Mouse (Mus musculus): Measurements from ENCODE around the gene Klk11.

The Klk11 gene

GRCm38 (mm10) chr7:43785286-43785685 lies 10.9 kb downstream of the Klk11 start:
- in situ Hi-C loops (cut with MboI; ENCODE audit: low pct_unique_long_range_greater_than_20kb in 1 of 2, low sequenced_read_pairs in 2 of 2, unreplicated experiment in 1 of 2), result no loop called here

GRCm38 (mm10) chr7:43788096-43788495 lies 13.7 kb downstream of the Klk11 start:
- in situ Hi-C loops (cut with MboI; ENCODE audit: low pct_unique_long_range_greater_than_20kb in 1 of 2, low sequenced_read_pairs in 2 of 2, unreplicated experiment in 1 of 2), result no loop called here

GRCm38 (mm10) chr7:43789295-43789694 lies 14.9 kb downstream of the Klk11 start:
- in situ Hi-C loops (cut with MboI; ENCODE audit: low pct_unique_long_range_greater_than_20kb in 1 of 2, low sequenced_read_pairs in 2 of 2, unreplicated experiment in 1 of 2), result no loop called here

GRCm38 (mm10) chr7:43791591-43791990 lies 17.2 kb downstream of the Klk11 start, which contains the start of gene Klk9:
Gene Klk9 (plus strand): TSS chr7:43791891.
- in situ Hi-C loops (cut with MboI; ENCODE audit: low pct_unique_long_range_greater_than_20kb in 1 of 2, low sequenced_read_pairs in 2 of 2, unreplicated experiment in 1 of 2), result no loop called here

GRCm38 (mm10) chr7:43796355-43796754 lies 22.0 kb downstream of the Klk11 start:
- in situ Hi-C loops (cut with MboI; ENCODE audit: low pct_unique_long_range_greater_than_20kb in 1 of 2, low sequenced_read_pairs in 2 of 2, unreplicated experiment in 1 of 2), result no loop called here

- in situ Hi-C loops (cut with MboI; ENCODE audit: low pct_unique_long_range_greater_than_20kb in 1 of 2, low sequenced_read_pairs in 2 of 2, unreplicated experiment in 1 of 2), result no loop called here
Observed at GRCm38 (mm10) chr7:43797333-43797769, 22.9 kb downstream of the Klk11 start, which contains the start of gene Klk8. Gene Klk8 (plus strand): TSS chr7:43797577.

DNA sequence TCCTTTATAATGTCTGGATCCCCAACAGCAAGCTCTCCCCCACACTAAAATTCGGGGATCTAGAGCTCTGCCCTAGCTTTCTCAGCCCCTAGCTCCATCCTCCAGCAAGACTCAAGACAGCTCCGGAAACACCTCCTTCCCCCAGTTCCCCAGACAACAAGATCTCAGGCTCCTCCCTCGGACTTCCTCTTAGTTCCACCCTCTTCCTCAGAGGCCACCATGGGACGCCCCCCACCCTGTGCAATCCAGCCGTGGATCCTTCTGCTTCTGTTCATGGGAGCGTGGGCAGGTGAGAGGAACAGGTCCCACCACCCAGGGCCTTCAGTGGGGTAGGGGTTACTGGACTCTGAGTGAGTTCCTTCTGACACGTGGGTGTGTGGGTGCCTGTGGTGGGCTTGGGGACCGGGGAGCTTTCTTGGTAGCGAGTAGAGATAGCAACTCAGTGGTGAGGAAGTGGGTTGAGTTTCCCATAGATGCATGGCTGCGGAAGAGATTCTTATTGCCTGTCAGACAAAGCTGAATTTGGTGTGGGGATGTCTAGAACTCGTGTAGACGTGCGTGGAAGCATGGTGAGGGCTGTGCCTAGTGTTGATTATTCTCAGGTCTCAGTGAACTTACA lies 23.5 kb downstream of the Klk11 start:
- in situ Hi-C loops (cut with MboI; ENCODE audit: low pct_unique_long_range_greater_than_20kb in 1 of 2, low sequenced_read_pairs in 2 of 2, unreplicated experiment in 1 of 2), result no loop called here

GRCm38 (mm10) chr7:43799876-43800275 lies 25.5 kb downstream of the Klk11 start:
- in situ Hi-C loops (cut with MboI; ENCODE audit: low pct_unique_long_range_greater_than_20kb in 1 of 2, low sequenced_read_pairs in 2 of 2, unreplicated experiment in 1 of 2), result no loop called here

GRCm38 (mm10) chr7:43810994-43811393 lies 36.6 kb downstream of the Klk11 start, which contains the start of gene Klk7:
Gene Klk7 (plus strand): TSS chr7:43811294.
- in situ Hi-C loops (cut with MboI; ENCODE audit: low pct_unique_long_range_greater_than_20kb in 1 of 2, low sequenced_read_pairs in 2 of 2, unreplicated experiment in 1 of 2), result no loop called here

DNA sequence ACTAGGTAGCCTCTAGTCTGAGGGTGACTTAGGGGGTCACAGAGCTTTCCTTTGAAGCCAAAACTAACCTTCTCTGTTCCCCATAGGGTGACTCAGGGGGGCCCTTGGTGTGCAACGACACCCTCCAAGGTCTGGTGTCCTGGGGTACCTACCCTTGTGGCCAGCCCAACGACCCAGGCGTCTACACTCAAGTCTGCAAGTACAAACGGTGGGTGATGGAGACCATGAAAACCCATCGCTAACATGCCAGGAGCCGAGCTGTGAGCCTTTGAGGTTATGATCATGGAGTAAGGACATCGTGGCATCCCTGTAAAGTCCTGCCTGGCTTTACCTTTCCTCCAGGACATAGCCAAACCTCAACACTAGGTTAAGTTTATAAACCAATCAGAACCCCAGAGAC lies 40.8 kb downstream of the Klk11 start:
- in situ Hi-C loops (cut with MboI; ENCODE audit: low pct_unique_long_range_greater_than_20kb in 1 of 2, low sequenced_read_pairs in 2 of 2, unreplicated experiment in 1 of 2), result no loop called here

GRCm38 (mm10) chr7:43816746-43817145 lies 42.3 kb downstream of the Klk11 start:
- in situ Hi-C loops (cut with MboI; ENCODE audit: low pct_unique_long_range_greater_than_20kb in 1 of 2, low sequenced_read_pairs in 2 of 2, unreplicated experiment in 1 of 2), result no loop called here

- in situ Hi-C loops (cut with MboI; ENCODE audit: low pct_unique_long_range_greater_than_20kb in 1 of 2, low sequenced_read_pairs in 2 of 2, unreplicated experiment in 1 of 2), result no loop called here
Observed at GRCm38 (mm10) chr7:43821581-43821980, 47.2 kb downstream of the Klk11 start.

GRCm38 (mm10) chr7:43824199-43824598 lies 49.8 kb downstream of the Klk11 start, which contains the start of gene Klk6:
Gene Klk6 (plus strand): TSS chr7:43824499.
- in situ Hi-C loops (cut with MboI; ENCODE audit: low pct_unique_long_range_greater_than_20kb in 1 of 2, low sequenced_read_pairs in 2 of 2, unreplicated experiment in 1 of 2), result no loop called here

- in situ Hi-C loops (cut with MboI; ENCODE audit: low pct_unique_long_range_greater_than_20kb in 1 of 2, low sequenced_read_pairs in 2 of 2, unreplicated experiment in 1 of 2), result no loop called here
Observed at GRCm38 (mm10) chr7:43826056-43826455, 51.7 kb downstream of the Klk11 start.

DNA sequence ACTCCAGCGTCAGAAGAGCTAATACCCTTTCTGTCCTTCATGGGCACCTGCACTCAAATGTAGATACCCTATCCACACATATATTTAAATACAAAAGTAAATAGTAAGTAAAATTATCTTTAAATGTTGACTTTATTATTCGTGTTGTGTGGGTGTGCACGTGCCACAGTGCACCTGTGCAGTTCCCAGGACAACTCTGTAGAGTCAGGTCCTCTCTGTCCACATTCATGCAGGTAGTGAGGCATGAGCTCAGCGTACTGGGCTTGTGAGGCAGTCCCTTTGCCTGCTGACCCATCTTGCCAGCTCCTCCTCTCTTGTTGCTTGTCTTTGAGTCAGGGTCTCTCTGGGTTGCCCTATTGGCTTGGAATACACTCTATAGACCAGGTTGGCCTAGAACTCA lies 53.3 kb downstream of the Klk11 start:
- in situ Hi-C loops (cut with MboI; ENCODE audit: low pct_unique_long_range_greater_than_20kb in 1 of 2, low sequenced_read_pairs in 2 of 2, unreplicated experiment in 1 of 2), result no loop called here
